Mouse (Mus musculus) common myeloid progenitor, adult 5-6 weeks (primary cell): ENCODE results near the gene Vhl. TPM values are rescaled to one million over a fixed set of nuclear protein-coding genes. Genes with fewer than 3 reads are reported as not detected.

Experiments used
- ATAC-seq: replicated peaks from 2 replicates; pipeline ENCODE4 v1.8.0; 2016; ENCODE audit warnings: low read depth, mild to moderate bottlenecking, moderate TSS enrichment, inconsistent platforms; ENCODE audit not compliant: poor library complexity, severe bottlenecking
- total RNA-seq: library from RNA; stranded (forward); fragments of 200-1000, 187-1606 nt; gene quantifications from 2 replicates; pipeline ENCODE4 v1.2.3, GENCODE M21; 2017

Vhl gene
- total RNA-seq, 1 experiment from 2014 or later, result 10.6 TPM

DNA sequence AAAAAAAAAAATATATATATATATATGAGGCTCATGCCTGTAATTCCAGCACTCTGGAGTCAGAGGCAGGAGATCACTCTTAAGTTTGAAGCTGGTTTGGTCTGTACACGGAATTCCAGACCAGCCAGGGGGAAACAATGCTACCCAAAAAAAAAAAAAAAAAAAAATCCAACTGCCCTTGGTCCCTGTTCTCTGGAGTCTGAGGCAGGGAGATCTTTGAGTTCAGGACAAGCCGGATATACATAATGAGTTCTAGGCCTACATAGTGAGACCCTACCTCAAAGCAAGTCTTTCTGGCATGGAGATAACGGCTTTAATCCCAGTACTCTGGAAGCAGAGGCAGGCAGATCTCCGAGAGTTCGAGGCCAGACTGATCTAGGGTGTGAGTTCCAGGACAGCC is 373 bp upstream of the Vhl start:
- no peak for ATAC-seq

GRCm38 (mm10) chr6:113624989-113625770 is 1.4 kb downstream of the Vhl start:
- ATAC-seq, result 0 out of 2 replicates have a peak, but pooled peaks have one; percentile 7

DNA sequence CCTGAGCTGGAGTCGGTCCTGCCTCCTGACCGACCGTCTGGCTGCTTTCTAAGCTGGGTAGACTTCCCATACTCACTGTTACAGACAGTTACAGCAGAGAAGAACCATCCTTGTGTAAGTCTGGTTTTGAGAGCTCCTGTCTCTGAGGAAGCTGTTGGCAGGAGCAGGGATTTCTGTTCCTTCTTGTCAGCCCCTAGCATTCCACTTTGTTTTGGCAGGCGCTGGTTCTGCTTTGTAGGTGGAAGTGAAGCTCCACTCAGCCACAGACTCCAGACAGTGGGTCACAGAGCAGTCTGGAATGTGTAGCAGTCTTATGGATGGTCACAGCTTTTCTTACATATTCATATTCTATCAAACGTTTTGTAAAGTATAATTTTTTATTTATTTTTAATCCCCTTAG is 6.6 kb downstream of the Vhl start:
- peak; percentile 50 for ATAC-seq

GRCm38 (mm10) chr6:113632863-113633262 is 9.1 kb downstream of the Vhl start:
- ATAC-seq, result no peak

DNA sequence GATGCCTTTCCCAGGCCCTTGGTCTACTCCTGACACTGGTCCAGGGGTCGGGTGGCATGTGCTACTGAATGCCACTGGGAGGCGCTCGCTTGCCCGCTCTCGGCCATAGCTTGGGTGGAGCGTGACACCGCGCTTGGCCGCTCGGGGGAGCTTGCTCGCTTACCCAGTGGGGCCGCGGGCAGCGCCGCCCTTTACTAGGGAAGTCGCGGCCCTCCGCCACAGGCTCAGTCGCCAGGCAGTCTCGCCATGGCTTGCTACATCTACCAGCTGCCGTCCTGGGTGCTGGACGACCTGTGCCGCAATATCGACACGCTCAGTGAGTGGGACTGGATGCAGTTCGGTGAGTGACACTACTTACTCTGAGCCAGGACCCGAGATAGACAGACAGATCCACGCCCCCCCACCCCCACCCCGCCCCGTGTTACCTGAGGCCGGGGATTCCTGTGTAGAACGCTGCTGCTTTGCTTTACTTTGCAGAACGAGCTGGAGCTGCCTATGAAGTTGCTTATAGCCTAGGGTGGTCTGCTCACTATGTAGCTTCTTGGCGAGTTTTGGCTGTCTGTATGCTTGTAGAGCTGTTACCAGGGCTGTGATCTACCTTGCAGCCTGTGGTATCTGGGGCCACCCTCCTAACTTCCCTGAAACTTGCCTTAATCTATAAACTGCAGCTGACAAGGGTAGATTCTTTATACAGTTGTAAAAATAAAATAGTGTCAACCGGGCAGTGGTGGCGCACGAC is 14.7 kb downstream of the Vhl start, which contains the start of gene Irak2:
Gene Irak2 (plus strand): TSS at position 166 of the 739 bp plus-strand sequence.
- ATAC-seq, result peak; percentile 100

DNA sequence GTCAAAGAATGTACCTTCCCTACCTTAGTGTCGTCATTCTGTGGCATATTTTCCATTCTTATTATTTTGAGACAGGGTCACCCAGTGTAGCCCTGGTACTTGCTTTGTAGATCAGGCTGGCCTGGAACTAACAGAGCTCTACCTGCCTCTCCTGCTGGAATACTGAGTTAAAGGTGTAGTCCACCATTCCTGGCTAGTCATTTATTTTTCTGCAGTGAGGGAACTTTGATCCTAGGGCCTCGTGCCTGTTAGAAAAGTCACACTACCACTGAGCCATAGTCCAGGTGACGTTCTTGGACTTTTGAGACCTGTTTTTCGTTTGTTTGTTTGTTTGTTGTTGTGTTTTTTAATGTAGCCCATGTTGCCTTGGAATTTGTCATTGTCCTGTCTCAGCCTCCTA is 15.4 kb downstream of the Vhl start:
- ATAC-seq, result no peak

GRCm38 (mm10) chr6:113642605-113643004 is 18.8 kb downstream of the Vhl start:
- no peak for ATAC-seq

- ATAC-seq, result no peak
Observed at GRCm38 (mm10) chr6:113643021-113643420, 19.3 kb downstream of the Vhl start.

DNA sequence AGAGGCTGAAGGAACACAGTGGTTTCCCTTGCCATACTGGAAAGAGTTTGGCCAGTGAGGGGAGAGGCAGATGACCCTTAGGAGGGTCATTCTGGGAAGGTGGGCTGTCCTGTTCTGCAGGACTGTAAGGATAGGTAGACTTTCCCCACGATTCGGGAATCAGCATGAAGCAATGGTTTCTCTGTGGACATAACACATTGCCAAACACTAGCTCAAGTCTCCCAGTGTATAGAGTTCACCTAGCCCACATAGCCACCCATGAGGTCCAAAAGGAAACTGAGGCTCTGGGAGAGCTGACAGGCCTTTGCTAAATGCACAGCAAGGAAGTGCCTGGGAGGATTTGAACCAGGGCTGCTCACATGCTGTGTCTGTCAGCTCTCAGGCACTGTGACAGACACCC is 20.2 kb downstream of the Vhl start:
- no peak for ATAC-seq

- peak; percentile 79 for ATAC-seq
Observed at GRCm38 (mm10) chr6:113644808-113645207, 21.0 kb downstream of the Vhl start.

GRCm38 (mm10) chr6:113649346-113650196 is 25.8 kb downstream of the Vhl start:
- peak; percentile 42 for ATAC-seq

GRCm38 (mm10) chr6:113650197-113650640 is 26.5 kb downstream of the Vhl start:
- peak; percentile 53 for ATAC-seq

DNA sequence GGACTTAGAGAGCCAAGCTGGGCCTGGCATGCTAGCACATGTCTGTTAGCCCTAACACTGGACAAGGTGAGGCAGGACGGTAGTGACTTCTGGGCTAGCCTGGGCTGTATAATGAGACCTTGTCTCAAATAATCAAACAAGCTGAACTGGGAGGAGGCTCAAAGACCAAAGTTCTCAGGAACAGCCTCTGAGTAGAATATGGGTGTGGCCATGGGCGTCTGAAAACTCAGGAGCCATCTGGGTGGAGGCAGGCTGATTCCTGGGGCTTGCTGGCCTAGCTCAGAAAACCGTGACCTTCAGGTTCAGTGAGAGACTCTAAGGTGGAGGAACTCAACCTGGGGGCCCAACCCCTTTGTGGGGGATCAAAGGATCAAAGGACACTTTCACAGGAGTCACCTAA is 27.9 kb downstream of the Vhl start:
- ATAC-seq, result no peak

DNA sequence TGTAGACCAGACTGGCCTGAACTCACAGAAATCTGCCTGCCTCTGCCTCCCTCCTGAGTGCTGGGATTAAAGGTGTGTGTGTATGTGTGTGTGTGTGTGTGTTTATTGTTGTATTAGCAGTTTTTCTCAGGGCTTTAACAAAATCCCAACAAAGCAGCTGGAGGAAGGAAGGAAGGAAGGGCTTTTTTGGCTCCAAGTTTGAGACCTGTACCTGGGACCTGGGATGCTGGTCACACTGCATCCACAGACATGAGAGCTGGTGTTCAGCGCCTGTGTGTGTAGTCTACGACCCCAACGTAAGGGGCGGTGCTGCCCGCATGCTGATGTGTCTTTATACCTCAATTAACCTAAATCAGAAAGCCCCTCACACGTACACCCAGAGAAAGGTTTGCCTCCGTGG is 29.8 kb downstream of the Vhl start:
- no peak for ATAC-seq

DNA sequence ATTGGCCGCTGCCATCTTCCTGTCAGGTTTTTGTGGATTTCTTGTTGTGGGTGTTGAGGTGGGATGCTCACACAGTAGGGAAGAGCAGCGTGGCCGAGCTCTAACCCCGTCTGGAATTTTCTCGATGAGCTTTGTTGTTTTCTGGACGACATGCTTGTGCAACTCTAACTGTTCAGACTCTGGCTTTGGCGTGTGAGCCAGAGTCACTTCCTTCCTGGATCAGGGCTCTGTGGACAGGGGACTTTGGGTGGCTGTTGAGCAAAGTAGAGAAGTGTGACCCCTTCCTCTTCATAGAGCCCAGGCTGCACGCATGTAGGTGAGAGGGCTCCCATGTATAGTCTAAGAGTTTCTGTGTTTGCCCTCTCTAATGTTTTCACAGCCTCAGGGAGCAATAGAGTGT is 30.3 kb downstream of the Vhl start:
- ATAC-seq, result peak; percentile 50

GRCm38 (mm10) chr6:113654753-113655397 is 31.1 kb downstream of the Vhl start:
- ATAC-seq, result peak; percentile 28

DNA sequence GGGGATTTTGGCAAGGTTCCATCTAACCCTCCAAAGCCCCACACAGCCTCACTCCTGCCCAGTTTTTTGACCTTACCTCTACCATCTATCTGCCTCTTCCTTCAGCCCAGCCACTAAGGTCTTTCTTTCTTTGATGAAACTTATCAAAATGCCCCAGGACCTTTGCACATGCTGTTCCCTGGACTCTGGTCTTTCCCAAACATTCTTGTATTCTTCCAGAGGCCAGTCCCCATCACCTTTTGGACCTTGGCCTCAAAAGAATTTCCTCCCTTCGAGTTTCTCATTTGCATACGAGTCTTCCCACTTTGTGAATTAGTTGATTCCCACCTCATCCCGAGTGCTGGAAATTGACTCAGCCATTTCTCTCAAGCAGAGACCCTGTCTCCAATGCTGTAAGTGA is 31.7 kb downstream of the Vhl start:
- ATAC-seq, result no peak

DNA sequence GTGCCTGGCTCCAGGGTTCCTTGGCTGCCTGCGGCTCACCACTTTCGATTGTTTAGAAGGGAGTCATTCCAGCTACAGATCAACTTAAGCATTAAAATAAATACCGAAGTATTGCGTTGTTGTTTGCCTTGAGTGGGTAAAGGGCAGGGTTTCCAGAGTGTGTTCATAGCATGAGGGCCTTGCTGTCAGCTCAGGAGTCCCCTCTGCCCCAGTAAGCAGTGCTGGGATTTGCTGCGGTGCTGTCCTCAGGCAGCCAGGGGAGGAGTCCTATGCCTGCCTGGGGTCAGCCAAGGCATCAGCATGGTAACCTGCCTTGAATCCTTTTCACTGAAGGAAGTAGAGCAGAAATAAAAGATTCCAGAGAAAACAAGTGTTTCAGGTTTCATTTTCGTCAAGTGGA is 33.1 kb downstream of the Vhl start:
- no peak for ATAC-seq

DNA sequence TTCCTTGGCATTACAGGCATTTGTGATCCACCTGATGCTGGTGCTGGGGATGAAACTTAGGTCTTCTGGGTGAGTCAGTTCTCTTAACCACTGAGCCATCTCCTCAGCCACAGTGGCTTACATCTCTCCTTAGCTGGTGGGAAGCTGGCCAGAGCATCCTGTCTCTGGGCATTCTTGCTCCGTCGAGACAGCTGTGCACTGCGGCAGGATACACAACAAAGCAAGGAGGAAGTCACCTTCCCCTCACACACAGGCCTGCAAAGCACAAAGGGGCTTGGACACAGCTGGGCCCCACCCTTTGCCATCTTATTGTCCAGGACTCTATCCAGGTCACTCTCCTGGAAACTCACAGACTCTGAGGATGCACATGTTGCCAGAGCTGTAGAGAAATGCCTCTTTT is 34.5 kb downstream of the Vhl start:
- ATAC-seq, result 0 out of 2 replicates have a peak, but pooled peaks have one; percentile 7
